Mouse (Mus musculus): ENCODE results near the gene Arhgdia. TPM values are rescaled to one million over a fixed set of nuclear protein-coding genes. Genes with fewer than 3 reads are reported as not detected.
A peak's percentile ranks its signal among the peaks of the same experiment; 100 is the strongest.

Gene Arhgdia
- total RNA-seq, 2 experiments from 2014 or later: 72.1 to 89.6 TPM

DNA sequence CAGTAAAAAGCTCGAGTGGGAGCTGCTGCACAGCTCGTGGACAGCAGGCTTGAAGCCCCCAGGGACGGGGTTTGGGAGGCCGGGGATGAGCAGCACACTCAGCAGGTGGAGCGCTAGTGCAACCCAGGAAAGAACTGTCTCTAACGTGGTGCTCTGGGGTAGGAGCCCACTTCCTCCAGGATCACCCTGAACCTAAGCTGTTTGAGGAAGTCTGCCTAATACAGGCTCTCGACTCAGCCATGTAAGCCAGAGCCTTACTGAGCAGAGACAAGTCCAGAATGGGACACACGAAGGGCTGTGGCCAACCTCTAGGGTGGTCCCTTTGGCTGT, 42.5 kb downstream of the Arhgdia start:
- no peak for DNase-seq
- H3K4me3 ChIP-seq: no peak overlapping the region
- peak overlapping the region; percentile 74 for H3K27ac ChIP-seq
- TF ChIP-seq CTCF (IDR thresholded peaks at IDR 0.05): no peak
- intact Hi-C loops (cut with DNase I): loop anchor here (2.0 kb wide), 1 partner anchor 18 kb away; no protein-coding TSS in a partner anchor

DNA sequence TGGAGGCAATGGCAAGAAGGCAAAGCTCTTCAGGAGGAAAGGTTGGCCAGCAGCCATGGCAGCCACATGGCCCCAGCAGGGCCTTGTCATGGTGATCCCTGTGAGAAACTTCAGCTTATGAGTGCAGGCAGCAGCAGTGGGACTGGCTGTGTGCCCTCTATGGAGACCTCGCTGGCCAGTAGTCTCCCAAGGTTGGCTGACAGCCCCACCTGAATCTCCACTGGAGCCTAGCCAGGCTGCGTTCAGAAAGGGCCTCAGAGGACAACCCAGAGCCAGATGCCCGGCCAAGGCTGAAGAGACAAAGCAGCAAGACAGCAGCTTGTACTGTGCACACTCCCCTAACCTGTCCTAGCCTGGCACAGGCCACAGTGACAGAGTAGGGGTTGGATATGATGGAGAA, 42.9 kb downstream of the Arhgdia start:
- intact Hi-C loops (cut with DNase I): loop anchor here (2.0 kb wide), 1 partner anchor 18 kb away; no protein-coding TSS in a partner anchor
- peak; percentile 92 for DNase-seq
- Histone ChIP-seq H3K27ac (peak overlapping the region; percentile 74), H3K4me3 (no peak overlapping the region)
- no peak for TF ChIP-seq CTCF (IDR thresholded peaks at IDR 0.05)

GRCm38 (mm10) chr11:120535804-120536203, 45.6 kb downstream of the Arhgdia start:
- DNase-seq: no peak
- TF ChIP-seq CTCF (IDR thresholded peaks at IDR 0.05): no peak
- Histone ChIP-seq H3K27ac (no peak overlapping the region), H3K4me3 (no peak overlapping the region)
- intact Hi-C loops (cut with DNase I): no loop called here

- Histone ChIP-seq H3K27ac (no peak overlapping the region), H3K4me3 (no peak overlapping the region)
- no peak for TF ChIP-seq CTCF (IDR thresholded peaks at IDR 0.05)
- intact Hi-C loops (cut with DNase I): no loop called here
- DNase-seq: no peak
These were observed 46.3 kb downstream of the Arhgdia start for GRCm38 (mm10) chr11:120535145-120535544.

- DNase-seq: no peak
- TF ChIP-seq CTCF (IDR thresholded peaks at IDR 0.05): no peak
- intact Hi-C loops (cut with DNase I): no loop called here
These were observed 47.3 kb downstream of the Arhgdia start for GRCm38 (mm10) chr11:120534093-120534492.

DNA sequence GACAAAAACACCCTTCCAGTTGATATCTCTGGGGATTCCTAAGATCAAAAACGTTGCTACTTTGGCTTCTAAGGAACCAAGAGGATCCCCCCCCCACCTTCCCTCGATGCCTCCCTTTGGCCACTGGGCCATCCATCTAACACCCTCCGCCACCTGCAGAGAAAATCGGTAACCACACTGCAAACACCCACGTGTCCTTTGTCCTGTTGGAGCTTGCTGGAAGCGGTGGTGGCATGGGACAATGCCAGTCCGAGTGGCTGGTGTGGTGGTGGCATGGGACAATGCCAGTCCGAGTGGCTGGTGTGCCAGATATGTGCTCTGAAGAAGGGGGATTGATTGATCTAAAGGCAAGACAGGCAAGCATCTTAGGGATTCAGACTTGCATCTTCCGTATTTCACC, 49.8 kb downstream of the Arhgdia start:
- intact Hi-C loops (cut with DNase I): no loop called here
- Histone ChIP-seq H3K27ac (no peak overlapping the region), H3K4me3 (no peak overlapping the region)
- no peak for TF ChIP-seq CTCF (IDR thresholded peaks at IDR 0.05)
- no peak for DNase-seq

More at GRCm38 (mm10) chr11:120534093-120534492, 47.3 kb downstream of the Arhgdia start:
- Histone ChIP-seq H3K27ac (no peak overlapping the region), H3K4me3 (no peak overlapping the region)

- no peak within 1 kb of the TSS for H3K27ac ChIP-seq
- peak within 1 kb of the TSS; percentile 64 for H3K4me3 ChIP-seq
- DNase-seq: peak; percentile 55
- TF ChIP-seq CTCF (IDR thresholded peaks at IDR 0.05): no peak
- intact Hi-C loops (cut with DNase I): no loop called here
These were observed 51.1 kb downstream of the Arhgdia start, which contains the start of gene Gcgr for GRCm38 (mm10) chr11:120530085-120530964. Gcgr (plus strand) TSS chr11:120530699.

DNA sequence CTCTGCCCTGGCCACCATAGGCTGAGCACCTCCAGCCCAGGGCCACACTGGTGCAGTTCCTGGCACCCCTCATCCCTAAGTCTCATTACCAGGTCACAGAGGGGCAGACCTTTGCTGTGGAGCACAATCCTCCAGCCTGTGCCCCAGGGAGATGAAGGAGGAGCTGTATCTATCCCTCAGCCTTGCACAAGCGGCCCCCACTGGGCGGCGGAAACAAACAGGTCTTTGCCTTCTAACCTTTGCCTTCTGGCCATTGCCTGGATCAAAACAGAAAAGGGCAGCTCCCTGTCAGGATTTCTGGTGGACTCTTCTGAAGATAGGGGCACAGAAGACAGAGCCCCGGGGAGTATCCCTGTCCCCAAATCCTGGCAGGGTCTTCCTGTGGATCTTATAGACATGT, 52.5 kb downstream of the Arhgdia start:
- intact Hi-C loops (cut with DNase I): no loop called here
- Histone ChIP-seq H3K4me3 (no peak overlapping the region), H3K27ac (no peak overlapping the region)
- DNase-seq: no peak
- TF ChIP-seq CTCF (IDR thresholded peaks at IDR 0.05): no peak

Small RNA genes within 50 kb of the gene (microRNA-seq; reads per million reads assigned to microRNA genes)
- gene Mir6936: not detected

Other genes starting within 250 kb of the Arhgdia start
- 100 to 1,000 TPM; 201 to 262 TPM for gene Actg1, start 233.1 kb downstream of the Arhgdia start, total RNA-seq (2021)
- gene Fscn2, start 220.1 kb downstream of the Arhgdia start, total RNA-seq (2021): under 1 TPM in 1 of 2 experiments, not detected in 1; 0.87 TPM
- gene Faap100, start 202.9 kb downstream of the Arhgdia start, total RNA-seq (2021): 10 to 100 TPM; 18.5 to 18.8 TPM
- gene Nploc4, start 143.9 kb downstream of the Arhgdia start, total RNA-seq (2021): 10 to 100 TPM; 75.8 to 94.9 TPM
- gene Tspan10, start 139.0 kb downstream of the Arhgdia start, total RNA-seq (2021): 1 to 10 TPM in 1 of 2 experiments, not detected in 1; 1.1 TPM
- gene Pde6g, start 128.1 kb downstream of the Arhgdia start, total RNA-seq (2021): 1 to 10 TPM in 1 of 2 experiments, under 1 TPM in 1; 0.41 to 1.2 TPM
- gene Oxld1, start 123.6 kb downstream of the Arhgdia start, total RNA-seq (2021): 10 to 100 TPM; 19.1 to 31.8 TPM
- gene Ccdc137, start 123.5 kb downstream of the Arhgdia start, total RNA-seq (2021): 1 to 10 TPM; 5.2 to 7.2 TPM
- gene Arl16, start 114.0 kb downstream of the Arhgdia start, total RNA-seq (2021): 1 to 10 TPM; 5.6 to 6.3 TPM
- gene Mrpl12, start 97.0 kb downstream of the Arhgdia start, total RNA-seq (2021): 100 to 1,000 TPM; 120 to 177 TPM
- 1 to 10 TPM; 2.8 to 4.1 TPM for gene Slc25a10, start 89.8 kb downstream of the Arhgdia start, total RNA-seq (2021)
- under 1 TPM in 1 of 2 experiments, not detected in 1; 0.33 TPM for gene Gcgr, start 50.9 kb downstream of the Arhgdia start, total RNA-seq (2021)
- gene Mcrip1, start 31.9 kb downstream of the Arhgdia start, total RNA-seq (2021): 10 to 100 TPM; 21.7 to 22.1 TPM
- gene Ppp1r27, start 30.5 kb downstream of the Arhgdia start, total RNA-seq (2021): 100 to 1,000 TPM; 188 to 418 TPM
- 100 to 1,000 TPM; 201 to 240 TPM for gene P4hb, start 8.4 kb downstream of the Arhgdia start, total RNA-seq (2021)
- gene Alyref, start 16.7 kb upstream of the Arhgdia start, total RNA-seq (2021): 10 to 100 TPM; 36.0 to 44.7 TPM
- gene Anapc11, start 16.8 kb upstream of the Arhgdia start, total RNA-seq (2021): 10 to 100 TPM; 45.3 to 58.5 TPM
- gene Npb, start 26.9 kb upstream of the Arhgdia start, total RNA-seq (2021): under 1 TPM in 1 of 2 experiments, not detected in 1; 0.78 TPM
- 10 to 100 TPM; 30.6 to 39.2 TPM for gene Pcyt2, start 36.3 kb upstream of the Arhgdia start, total RNA-seq (2021)
- gene Sirt7, start 43.6 kb upstream of the Arhgdia start, total RNA-seq (2021): 1 to 10 TPM; 4.1 to 4.7 TPM
- gene Mafg, start 52.0 kb upstream of the Arhgdia start, total RNA-seq (2021): 10 to 100 TPM; 53.1 to 68.2 TPM
- 1 to 10 TPM; 3.5 to 3.8 TPM for gene Pycr1, start 62.1 kb upstream of the Arhgdia start, total RNA-seq (2021)
- 100 to 1,000 TPM; 109 to 157 TPM for gene Myadml2, start 66.5 kb upstream of the Arhgdia start, total RNA-seq (2021)
- not detected for gene Notum, start 79.6 kb upstream of the Arhgdia start, total RNA-seq (2021)
- 10 to 100 TPM; 31.2 to 32.4 TPM for gene Aspscr1, start 91.3 kb upstream of the Arhgdia start, total RNA-seq (2021)
- gene Cenpx, start 132.1 kb upstream of the Arhgdia start, total RNA-seq (2021): 10 to 100 TPM; 22.1 to 32.3 TPM
- 1 to 10 TPM; 3.6 to 4.4 TPM for gene Lrrc45, start 132.3 kb upstream of the Arhgdia start, total RNA-seq (2021)
- 1 to 10 TPM in 1 of 2 experiments, under 1 TPM in 1; 0.87 to 1.3 TPM for gene Rac3, start 139.8 kb upstream of the Arhgdia start, total RNA-seq (2021)
- 1 to 10 TPM; 6.3 to 8.6 TPM for gene Dcxr, start 145.7 kb upstream of the Arhgdia start, total RNA-seq (2021)
- 10 to 100 TPM in 1 of 2 experiments, 1 to 10 TPM in 1; 9.1 to 15.4 TPM for gene Cbr2, start 150.5 kb upstream of the Arhgdia start, total RNA-seq (2021)
- 10 to 100 TPM; 15.7 to 22.2 TPM for gene Hmga1b, start 181.2 kb upstream of the Arhgdia start, total RNA-seq (2021)
- 10 to 100 TPM; 11.7 to 14.1 TPM for gene Rfng, start 202.6 kb upstream of the Arhgdia start, total RNA-seq (2021)
- 10 to 100 TPM; 57.9 to 65.2 TPM for gene Gps1, start 202.6 kb upstream of the Arhgdia start, total RNA-seq (2021)
- gene Dus1l, start 214.8 kb upstream of the Arhgdia start, total RNA-seq (2021): 10 to 100 TPM; 31.2 to 31.5 TPM
- 10 to 100 TPM in 1 of 2 experiments, 1 to 10 TPM in 1; 6.8 to 20.0 TPM for gene Fasn, start 242.9 kb upstream of the Arhgdia start, total RNA-seq (2021)